Mouse (Mus musculus): ENCODE measurements around the gene Zic5. TPM values are rescaled to one million over a fixed set of nuclear protein-coding genes. Genes with fewer than 3 reads are reported as not detected.
A peak's percentile ranks its signal among the peaks of the same experiment; 100 is the strongest.

Gene Zic5
- polyA plus RNA-seq, 2 experiments from 2014 or later = not detected

GRCm38 (mm10) chr14:122479461-122480109, 14.1 kb upstream of the Zic5 start:
- ATAC-seq = no peak

- no peak for ATAC-seq
Measured at GRCm38 (mm10) chr14:122478574-122479011, 13.1 kb upstream of the Zic5 start.

GRCm38 (mm10) chr14:122477971-122478573, 12.6 kb upstream of the Zic5 start:
- no peak for ATAC-seq

- ATAC-seq = no peak
Measured at GRCm38 (mm10) chr14:122477261-122477671, 11.8 kb upstream of the Zic5 start.

GRCm38 (mm10) chr14:122476822-122477215, 11.3 kb upstream of the Zic5 start:
- no peak for ATAC-seq

GRCm38 (mm10) chr14:122476041-122476821, 10.8 kb upstream of the Zic5 start:
- ATAC-seq = no peak

GRCm38 (mm10) chr14:122475557-122476040, 10.1 kb upstream of the Zic5 start:
- no peak for ATAC-seq

GRCm38 (mm10) chr14:122474891-122475556, 9.5 kb upstream of the Zic5 start, which contains the start of gene Zic2:
Gene Zic2 (plus strand): TSS chr14:122475435.
- ATAC-seq = peak; percentile 30

GRCm38 (mm10) chr14:122474041-122474890, 8.8 kb upstream of the Zic5 start:
- ATAC-seq = no peak

- no peak for ATAC-seq
Measured at GRCm38 (mm10) chr14:122473211-122473751, 7.8 kb upstream of the Zic5 start.

- no peak for ATAC-seq
Measured at GRCm38 (mm10) chr14:122472647-122473046, 7.2 kb upstream of the Zic5 start.

GRCm38 (mm10) chr14:122472161-122472560, 6.7 kb upstream of the Zic5 start:
- ATAC-seq = no peak

- no peak for ATAC-seq
Measured at GRCm38 (mm10) chr14:122471449-122472085, 6.1 kb upstream of the Zic5 start.

- ATAC-seq = no peak
Measured at GRCm38 (mm10) chr14:122468971-122469755, 3.7 kb upstream of the Zic5 start.

GRCm38 (mm10) chr14:122467926-122468841, 2.7 kb upstream of the Zic5 start:
- no peak for ATAC-seq

- no peak for ATAC-seq
Measured at GRCm38 (mm10) chr14:122466756-122467362, 1.4 kb upstream of the Zic5 start.

- ATAC-seq = no peak
Measured at GRCm38 (mm10) chr14:122465931-122466490, 534 bp upstream of the Zic5 start.

GRCm38 (mm10) chr14:122464351-122464762, 1.1 kb downstream of the Zic5 start:
- no peak for ATAC-seq
